Mouse (Mus musculus) midbrain, embryonic 15.5 days (tissue): ENCODE results near the gene Adgrb3. TPM values are rescaled to one million over a fixed set of nuclear protein-coding genes. Genes with fewer than 3 reads are reported as not detected.
"Not testable (repeated sequence)": the region's sequence is repeated elsewhere in the genome, so short reads cannot be mapped to it uniquely, and the experiment has no call there.

Experiments used
- ATAC-seq: fragments of 200-750 bp; cut with Nextera tagmentation; replicated peaks from 2 replicates; pipeline ENCODE4 v1.8.0; 2017; ENCODE audit warnings: moderate TSS enrichment
- H3K27ac ChIP-seq: fragments of 300-500 bp; sonication (generic); 2 replicates; pipeline ENCODE4 v1.5.1; 2015; ENCODE audit warnings: mild to moderate bottlenecking, inconsistent platforms
- H3K27me3 ChIP-seq: fragments of 300-500 bp; sonication (generic); replicated peaks from 2 replicates; pipeline ENCODE4 v1.6.1; 2015; ENCODE audit warnings: inconsistent platforms
- H3K36me3 ChIP-seq: fragments of 300-500 bp; sonication (generic); replicated peaks from 2 replicates; pipeline ENCODE4 v1.6.1; 2015; ENCODE audit warnings: inconsistent platforms
- H3K4me1 ChIP-seq: fragments of 300-500 bp; sonication (generic); 2 replicates; pipeline ENCODE4 v1.6.1; 2015; ENCODE audit warnings: inconsistent platforms
- H3K4me2 ChIP-seq: fragments of 300-500 bp; sonication (generic); 2 replicates; pipeline ENCODE4 v1.6.1; 2015; ENCODE audit warnings: inconsistent platforms, mild to moderate bottlenecking, moderate library complexity
- H3K4me3 ChIP-seq: fragments of 300-500 bp; sonication (generic); 2 replicates; pipeline ENCODE4 v1.5.1; 2015; ENCODE audit warnings: mild to moderate bottlenecking, inconsistent platforms
- H3K9ac ChIP-seq: fragments of 300-500 bp; sonication (generic); 2 replicates; pipeline ENCODE4 v1.6.1; 2015; ENCODE audit warnings: mild to moderate bottlenecking, inconsistent platforms
- H3K9me3 ChIP-seq: fragments of 300-500 bp; sonication (generic); 2 replicates; pipeline ENCODE4 v1.6.1; 2016; ENCODE audit warnings: inconsistent platforms
- WGBS: fragments of 180-500 bp; shearing (Covaris S2); methylation state at CpG from one replicate; pipeline ENCODE4 v1.1.7; 2015; ENCODE audit warnings: mixed read lengths; 5-methylcytosine and 5-hydroxymethylcytosine counted together
- polyA plus RNA-seq: library from polyadenylated mRNA; unstranded; fragments of >200 nt; fragmentation: Nextera tagmentation; extraction: Ambion mirVana; gene quantifications from 2 replicates; pipeline ENCODE4 v1.2.1, GENCODE M21; 2015

The Adgrb3 gene
- polyA plus RNA-seq, 1 experiment from 2014 or later: 60.6 TPM

- Histone ChIP-seq H3K4me1 (no peaks in the 10 kb centered on the region), H3K36me3 (no peaks in the 10 kb centered on the region), H3K4me3 (no peak overlapping the region), H3K27ac (no peak overlapping the region), H3K9me3 (no peaks in the 10 kb centered on the region), H3K4me2 (no peak overlapping the region), H3K27me3 (no peaks in the 10 kb centered on the region), H3K9ac (no peak overlapping the region)
- ATAC-seq: no peak
- 49% methylated on average over 6 of the region's 6 CpGs for WGBS
Observed at GRCm38 (mm10) chr1:25063964-25064363, 765.5 kb downstream of the Adgrb3 start.

DNA sequence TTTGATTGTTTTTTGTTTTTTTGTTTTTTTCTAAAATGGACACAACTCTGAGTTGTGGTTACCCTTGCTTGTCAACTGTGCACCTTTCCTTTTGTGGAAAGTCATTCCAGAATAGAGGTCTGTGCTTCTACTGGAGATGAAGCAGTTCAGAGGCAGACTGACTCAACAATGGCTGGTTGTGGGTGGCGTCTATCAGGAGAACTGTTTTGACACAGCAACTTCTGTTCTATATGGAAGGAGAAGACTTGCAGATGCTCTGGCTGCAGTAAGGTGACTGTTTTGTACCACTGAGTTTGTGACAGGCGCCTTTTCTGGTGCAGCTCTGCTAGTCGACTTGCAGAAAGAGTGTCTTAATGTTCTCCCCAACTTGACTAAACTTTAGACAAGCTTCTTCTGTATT is 768.6 kb downstream of the Adgrb3 start:
- Histone ChIP-seq H3K36me3 (no peaks in the 10 kb centered on the region), H3K9ac (no peak overlapping the region), H3K4me2 (no peak overlapping the region), H3K27ac (no peak overlapping the region), H3K9me3 (no peaks in the 10 kb centered on the region), H3K4me3 (no peak overlapping the region), H3K27me3 (no peaks in the 10 kb centered on the region), H3K4me1 (no peaks in the 10 kb centered on the region)
- 89% methylated on average over 3 of the region's 3 CpGs for WGBS
- no peak for ATAC-seq

GRCm38 (mm10) chr1:25060191-25060590 is 769.3 kb downstream of the Adgrb3 start:
- H3K9me3 ChIP-seq: no peaks in the 10 kb centered on the region
- WGBS: 90% methylated on average over 6 of the region's 6 CpGs
- ATAC-seq: no peak

GRCm38 (mm10) chr1:25057656-25058055 is 771.9 kb downstream of the Adgrb3 start:
- Histone ChIP-seq H3K4me1 (no peaks in the 10 kb centered on the region), H3K9ac (no peak overlapping the region), H3K36me3 (no peaks in the 10 kb centered on the region), H3K27me3 (no peaks in the 10 kb centered on the region), H3K4me3 (no peak overlapping the region), H3K27ac (0 out of 2 replicates have a peak overlapping the region, but pooled peaks have one; percentile 11), H3K4me2 (no peak overlapping the region), H3K9me3 (no peaks in the 10 kb centered on the region)
- ATAC-seq: no peak
- 74% methylated on average over 2 of the region's 2 CpGs for WGBS

More at GRCm38 (mm10) chr1:25060191-25060590, 769.3 kb downstream of the Adgrb3 start:
- H3K9ac ChIP-seq: no peak overlapping the region
- no peaks in the 10 kb centered on the region for H3K36me3 ChIP-seq
- H3K27ac ChIP-seq: no peak overlapping the region
- no peak overlapping the region for H3K4me3 ChIP-seq
- no peaks in the 10 kb centered on the region for H3K27me3 ChIP-seq
- no peaks in the 10 kb centered on the region for H3K4me1 ChIP-seq
- H3K4me2 ChIP-seq: no peak overlapping the region

DNA sequence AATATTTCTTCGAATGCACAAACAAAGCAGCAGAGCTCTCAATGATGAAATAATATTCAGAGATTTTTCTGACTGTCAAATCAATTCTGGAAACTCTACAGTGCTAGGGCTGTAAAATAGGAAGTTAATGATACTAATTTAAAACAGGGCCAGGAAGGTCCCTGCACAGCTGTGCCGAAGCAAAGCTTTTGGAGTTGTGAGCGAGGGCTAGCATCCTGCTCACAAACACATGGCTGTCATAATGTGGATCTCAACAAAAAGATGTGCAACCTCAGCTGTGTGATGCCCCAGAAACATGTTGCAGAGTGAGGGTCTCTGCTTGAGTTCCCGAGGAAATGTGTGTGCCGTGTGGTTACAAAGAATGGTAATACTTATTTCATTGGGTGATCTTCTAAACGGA is 772.3 kb downstream of the Adgrb3 start:
- Histone ChIP-seq H3K9me3 (no peaks in the 10 kb centered on the region), H3K36me3 (no peaks in the 10 kb centered on the region), H3K27ac (0 out of 2 replicates have a peak overlapping the region, but pooled peaks have one; percentile 11), H3K27me3 (no peaks in the 10 kb centered on the region), H3K4me2 (no peak overlapping the region), H3K4me3 (no peak overlapping the region), H3K9ac (no peak overlapping the region), H3K4me1 (no peaks in the 10 kb centered on the region)
- no peak for ATAC-seq
- WGBS: 78% methylated on average over 6 of the region's 6 CpGs

GRCm38 (mm10) chr1:25042091-25042490 is 787.4 kb downstream of the Adgrb3 start:
- no peak overlapping the region for H3K9ac ChIP-seq
- H3K9me3 ChIP-seq: no peaks in the 10 kb centered on the region
- H3K4me1 ChIP-seq: no peaks in the 10 kb centered on the region
- 65% methylated on average over 4 of the region's 4 CpGs for whole genome bisulfite sequencing
- no peak overlapping the region for H3K4me2 ChIP-seq
- H3K36me3 ChIP-seq: no peaks in the 10 kb centered on the region
- no peak overlapping the region for H3K27ac ChIP-seq
- H3K27me3 ChIP-seq: no peaks in the 10 kb centered on the region
- no peak for ATAC-seq
- H3K4me3 ChIP-seq: no peak overlapping the region

GRCm38 (mm10) chr1:25034161-25034560 is 795.3 kb downstream of the Adgrb3 start:
- Histone ChIP-seq H3K4me3 (no peak overlapping the region), H3K36me3 (no peaks in the 10 kb centered on the region), H3K4me2 (peak overlapping the region; percentile 23), H3K4me1 (peaks cover 13% of the 10 kb centered on the region), H3K27me3 (no peaks in the 10 kb centered on the region), H3K9me3 (no peaks in the 10 kb centered on the region), H3K9ac (no peak overlapping the region), H3K27ac (peak overlapping the region; percentile 57; the same call in 1 of the 2 replicates)
- peak; percentile 77 for ATAC-seq
- 47% methylated on average over 10 of the region's 10 CpGs for WGBS

GRCm38 (mm10) chr1:25033155-25034095 is 796.1 kb downstream of the Adgrb3 start:
- Histone ChIP-seq H3K4me2 (peak overlapping the region; percentile 23), H3K4me3 (no peak overlapping the region), H3K4me1 (peaks cover 13% of the 10 kb centered on the region), H3K27me3 (no peaks in the 10 kb centered on the region), H3K9me3 (no peaks in the 10 kb centered on the region), H3K27ac (peak overlapping the region; percentile 57), H3K36me3 (no peaks in the 10 kb centered on the region), H3K9ac (no peak overlapping the region)
- 32% methylated on average over 8 of the region's 8 CpGs for WGBS
- peak; percentile 98 for ATAC-seq

- no peaks in the 10 kb centered on the region for H3K9me3 ChIP-seq
- no peak overlapping the region for H3K9ac ChIP-seq
- no peak overlapping the region for H3K4me3 ChIP-seq
- H3K27ac ChIP-seq: no peak overlapping the region
- no peaks in the 10 kb centered on the region for H3K27me3 ChIP-seq
- no peaks in the 10 kb centered on the region for H3K4me1 ChIP-seq
- 89% methylated on average over 3 of the region's 3 CpGs for WGBS
- no peak for ATAC-seq
- H3K4me2 ChIP-seq: no peak overlapping the region
- H3K36me3 ChIP-seq: no peaks in the 10 kb centered on the region
Observed at GRCm38 (mm10) chr1:25023156-25023555, 806.4 kb downstream of the Adgrb3 start.

DNA sequence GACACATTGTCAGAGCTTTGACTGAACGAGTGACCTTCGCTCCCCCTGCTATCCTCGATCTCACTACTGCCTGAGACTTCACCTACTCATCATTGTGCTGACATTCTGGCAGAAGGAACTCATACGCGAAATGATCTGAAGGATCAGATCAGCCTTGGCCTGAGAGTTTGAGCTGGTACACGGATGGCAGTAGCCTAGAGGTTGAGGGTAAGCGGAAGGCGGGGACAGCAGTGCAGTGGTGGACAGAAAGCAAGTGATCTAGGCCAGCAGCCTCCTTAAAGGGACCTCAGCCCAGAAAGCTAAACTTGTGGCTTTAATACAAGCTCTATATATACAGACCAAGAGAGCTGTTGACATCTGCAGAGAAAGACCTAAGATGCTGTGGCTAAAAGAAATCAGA is 811.7 kb downstream of the Adgrb3 start:
- not testable (repeated sequence) for H3K27me3 ChIP-seq, H3K4me1 ChIP-seq, H3K36me3 ChIP-seq, H3K27ac ChIP-seq, ATAC-seq, H3K4me2 ChIP-seq, H3K9ac ChIP-seq, H3K9me3 ChIP-seq, H3K4me3 ChIP-seq
- WGBS: 88% methylated on average over 8 of the region's 8 CpGs
